Mouse (Mus musculus) bone marrow macrophage, adult 2 months (primary cell): Measurements from ENCODE around the gene Ptprb.

ENCODE experiments used
- CTCF ChIP-seq: IDR thresholded peaks from 2 replicates; pipeline ENCODE4 v1.5.1; 2012; ENCODE audit warnings: low read depth, mild to moderate bottlenecking, low read length, moderate library complexity
- POLR2A ChIP-seq: IDR thresholded peaks from 2 replicates; pipeline ENCODE4 v1.6.1; 2012; ENCODE audit warnings: mild to moderate bottlenecking, low read depth, low read length, borderline replicate concordance

DNA sequence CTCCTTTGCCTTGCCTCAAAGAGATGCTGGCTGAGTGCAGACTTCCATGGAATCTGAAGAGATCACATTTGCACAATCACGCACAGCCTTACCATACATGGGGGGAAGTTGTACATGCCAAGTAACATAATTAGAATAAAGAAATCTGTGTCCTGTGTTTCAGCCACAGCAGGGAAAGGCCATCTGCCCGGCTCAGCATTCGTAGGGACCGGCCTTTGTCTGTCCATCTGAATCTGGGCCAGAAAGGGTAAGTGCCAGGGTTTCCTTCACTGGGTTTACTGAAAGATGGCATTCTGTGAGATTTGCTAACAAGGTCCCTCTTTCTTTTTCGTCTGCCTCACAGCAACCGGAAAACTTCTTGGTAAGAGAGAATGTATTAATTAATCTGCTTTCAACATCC, 86.9 kb downstream of the Ptprb start:
- no peak for TF ChIP-seq CTCF
- TF ChIP-seq POLR2A = no peak
